Mouse (Mus musculus) heart, adult 9 months (tissue): ENCODE data around the gene Vmn2r5.
"Not testable (repeated sequence)": the region's sequence is repeated elsewhere in the genome, so short reads cannot be mapped to it uniquely, and the experiment has no call there.

Experiments used
- DNase-seq, 2 experiments: peaks; one replicate each; pipeline ENCODE4 v3.0.0; 2022; ENCODE audit warnings: low spot score in 2 of 2

Gene Vmn2r5

DNA sequence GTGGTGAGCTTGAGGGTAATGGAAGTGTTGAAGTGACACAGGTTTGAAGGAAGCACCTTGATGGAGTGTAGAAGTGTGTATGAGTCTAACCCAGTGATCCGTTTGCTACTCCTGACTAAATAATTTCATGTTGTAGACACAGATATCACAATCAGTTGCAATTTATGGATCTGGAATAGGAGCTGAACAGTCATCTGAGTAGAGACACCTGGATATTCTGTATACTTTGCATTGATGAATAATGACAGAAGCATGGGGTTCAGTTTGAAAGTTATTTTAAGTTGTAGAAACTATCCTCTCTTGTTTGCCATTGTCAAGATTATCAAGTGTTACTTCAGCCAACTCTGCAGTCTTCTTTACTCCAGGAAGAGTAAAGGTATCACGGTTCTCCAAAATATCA is at the start of gene Vmn2r5:
Vmn2r5 (minus strand) TSS at position 101 of the 400 bp plus-strand sequence.
- DNase-seq = not testable (repeated sequence)

- not testable (repeated sequence) for DNase-seq
These were observed 13.9 kb upstream of the Vmn2r5 start for GRCm38 (mm10) chr3:64523585-64523984.
